Mouse (Mus musculus): ENCODE measurements around the gene Spsb4. TPM values are rescaled to one million over a fixed set of nuclear protein-coding genes. Genes with fewer than 3 reads are reported as not detected.
A peak's percentile ranks its signal among the peaks of the same experiment; 100 is the strongest.
"Not testable (repeated sequence)": the region's sequence is repeated elsewhere in the genome, so short reads cannot be mapped to it uniquely, and the experiment has no call there.

Spsb4 gene
- polyA plus RNA-seq, 1 experiment from 2014 or later = 8.4 TPM

DNA sequence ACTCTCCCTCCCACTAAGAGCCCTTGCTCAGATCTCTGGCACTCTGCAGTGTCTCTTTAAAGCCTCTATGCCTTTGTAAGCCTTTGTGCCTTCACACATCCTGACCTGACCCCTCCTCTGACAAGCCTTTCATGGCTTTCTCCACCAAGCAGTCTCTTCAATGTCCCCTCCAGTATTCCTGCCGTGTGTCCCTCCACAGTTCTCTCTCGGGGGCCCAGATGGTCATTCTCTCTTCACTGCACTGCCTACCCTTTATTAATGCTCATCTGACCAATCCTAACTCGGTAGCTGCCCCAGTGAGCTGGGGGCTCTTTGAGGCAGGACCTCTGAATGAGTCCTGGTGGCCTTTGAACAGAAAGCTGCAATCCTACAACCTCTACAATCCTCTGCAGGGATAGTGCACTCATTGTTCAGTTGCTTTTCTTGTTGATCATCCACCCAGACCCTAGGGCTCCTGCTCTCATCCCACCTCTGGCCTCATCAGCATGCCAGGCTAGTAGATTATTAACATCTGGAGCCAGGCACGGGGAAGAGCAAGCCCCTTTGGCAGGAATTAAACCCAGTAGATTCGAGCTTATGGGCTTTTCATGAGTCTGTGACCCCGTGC is 60.5 kb downstream of the Spsb4 start:
- WGBS (ENCODE audit: missing documents) = 88% methylated on average over 5 of the region's 6 CpGs

DNA sequence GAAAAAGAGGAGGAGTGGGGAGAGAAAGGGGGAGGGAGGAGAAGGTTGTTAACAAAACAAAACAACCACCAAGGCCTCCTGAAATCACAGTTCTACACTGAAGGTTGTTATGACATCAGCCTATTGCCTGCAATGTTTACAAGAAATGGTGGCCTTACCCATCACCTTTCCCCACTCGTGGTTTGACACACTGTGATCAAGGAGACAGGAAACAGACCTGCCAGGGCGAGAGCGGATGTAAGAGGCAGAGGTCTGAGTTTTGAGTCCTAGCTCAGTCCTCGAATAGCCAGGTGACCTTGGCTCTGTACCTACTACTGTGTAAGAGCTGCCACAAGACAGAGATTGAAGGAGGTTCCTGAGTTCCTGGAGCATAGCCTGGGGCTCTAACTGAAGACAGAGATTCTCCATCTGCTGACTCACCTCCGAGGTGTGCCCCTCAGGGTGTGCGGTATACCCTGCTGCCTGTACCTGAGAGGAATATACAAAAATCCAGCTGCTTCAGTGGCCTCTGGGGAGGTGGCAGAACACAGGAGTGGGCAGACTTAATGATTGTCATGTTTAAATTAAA is 61.3 kb downstream of the Spsb4 start:
- H3K36me3 ChIP-seq (ENCODE audit: inconsistent target) = no peaks in the 10 kb centered on the region
- H3K27ac ChIP-seq = no peak overlapping the region
- H3K4me3 ChIP-seq (ENCODE audit: inconsistent target) = no peak overlapping the region
- H3K79me2 ChIP-seq (ENCODE audit: inconsistent target) = no peaks in the 10 kb centered on the region
- WGBS (ENCODE audit: missing documents) = 71% methylated on average over 6 of the region's 6 CpGs

More for the DNA sequence above, 60.5 kb downstream of the Spsb4 start:
- H3K27ac ChIP-seq = no peak overlapping the region
- no peaks in the 10 kb centered on the region for H3K79me2 ChIP-seq (ENCODE audit: inconsistent target)
- no peak overlapping the region for H3K4me3 ChIP-seq (ENCODE audit: inconsistent target)
- no peaks in the 10 kb centered on the region for H3K36me3 ChIP-seq (ENCODE audit: inconsistent target)

DNA sequence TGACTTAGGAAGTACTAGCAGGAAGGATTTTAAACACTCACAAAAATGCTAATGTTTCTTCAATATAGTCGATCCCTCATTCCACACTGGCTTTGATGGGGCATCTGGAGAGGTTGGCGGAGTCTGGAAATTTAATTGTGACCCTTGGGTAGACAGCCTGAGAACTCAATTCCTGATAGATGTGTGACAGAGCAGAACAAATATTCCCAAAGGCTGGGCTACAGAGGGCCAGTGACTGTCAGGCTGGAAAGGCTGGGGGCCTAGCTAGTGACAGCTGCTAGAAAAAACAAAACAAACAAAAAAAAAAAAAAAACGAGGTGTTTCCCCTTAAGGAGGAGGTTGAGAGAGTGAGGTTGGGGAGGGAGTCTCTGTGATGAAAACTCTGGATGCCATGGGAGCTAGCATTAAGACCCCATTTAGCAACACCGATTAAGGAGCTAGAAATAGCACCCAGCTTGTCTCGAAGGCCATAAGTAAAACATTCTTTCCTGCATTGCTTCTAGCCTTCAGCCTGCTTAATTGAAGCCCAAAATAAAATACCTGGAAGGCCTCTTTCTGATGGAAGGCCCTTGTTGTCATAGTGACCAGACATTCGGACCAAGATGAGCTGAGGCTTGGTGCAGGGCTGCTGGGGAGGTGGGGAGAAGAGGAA is 61.9 kb downstream of the Spsb4 start:
- 97% methylated on average over 5 of the region's 6 CpGs for WGBS (ENCODE audit: missing documents)
- no peak overlapping the region for H3K4me3 ChIP-seq (ENCODE audit: inconsistent target)
- no peaks in the 10 kb centered on the region for H3K36me3 ChIP-seq (ENCODE audit: inconsistent target)

DNA sequence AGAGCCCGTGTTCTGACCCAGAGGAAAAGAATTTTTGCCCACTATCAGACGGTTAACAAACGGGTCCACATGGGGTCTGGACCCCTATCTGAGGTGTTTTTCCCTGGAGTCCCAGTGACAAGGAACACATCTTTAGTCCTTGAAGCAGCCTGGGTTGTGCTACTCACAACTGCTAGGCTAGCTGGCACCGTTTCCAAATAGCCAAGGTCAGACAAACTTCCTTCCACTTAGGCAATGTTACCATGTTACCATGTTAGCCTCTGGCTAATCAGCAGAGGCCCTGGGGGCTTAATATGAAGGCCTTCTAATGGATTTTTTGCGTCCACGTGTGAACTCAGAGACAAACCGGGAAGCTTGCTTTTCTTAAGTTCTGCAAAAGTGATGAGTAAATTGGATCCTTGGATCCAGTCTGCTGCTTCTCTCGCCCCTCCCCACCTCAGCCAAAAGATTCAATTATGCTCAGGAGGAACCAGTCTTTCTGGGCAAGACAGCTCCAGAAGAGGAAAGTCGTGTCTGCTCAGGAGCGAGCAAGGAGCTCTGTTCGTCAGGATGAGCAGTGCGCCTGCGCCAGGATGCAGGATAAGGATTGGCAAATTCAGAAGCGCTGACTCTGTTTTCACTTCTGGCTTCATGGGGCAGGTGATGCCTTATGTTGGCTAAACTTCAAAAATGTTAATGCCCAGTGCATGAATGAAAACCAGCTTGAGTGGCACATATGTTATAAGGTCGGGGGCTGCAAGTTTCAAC is 64.4 kb downstream of the Spsb4 start:
- H3K27ac ChIP-seq = peak overlapping the region; percentile 74; the same call in 1 of the 2 replicates
- no peak overlapping the region for H3K4me3 ChIP-seq (ENCODE audit: inconsistent target)
- H3K79me2 ChIP-seq (ENCODE audit: inconsistent target) = no peaks in the 10 kb centered on the region
- H3K36me3 ChIP-seq (ENCODE audit: inconsistent target) = no peaks in the 10 kb centered on the region
- WGBS (ENCODE audit: missing documents) = 86% methylated on average over 15 of the region's 15 CpGs

More for the DNA sequence above, 61.9 kb downstream of the Spsb4 start:
- Histone ChIP-seq H3K79me2 (ENCODE audit: inconsistent target) (no peaks in the 10 kb centered on the region), H3K27ac (no peak overlapping the region)

DNA sequence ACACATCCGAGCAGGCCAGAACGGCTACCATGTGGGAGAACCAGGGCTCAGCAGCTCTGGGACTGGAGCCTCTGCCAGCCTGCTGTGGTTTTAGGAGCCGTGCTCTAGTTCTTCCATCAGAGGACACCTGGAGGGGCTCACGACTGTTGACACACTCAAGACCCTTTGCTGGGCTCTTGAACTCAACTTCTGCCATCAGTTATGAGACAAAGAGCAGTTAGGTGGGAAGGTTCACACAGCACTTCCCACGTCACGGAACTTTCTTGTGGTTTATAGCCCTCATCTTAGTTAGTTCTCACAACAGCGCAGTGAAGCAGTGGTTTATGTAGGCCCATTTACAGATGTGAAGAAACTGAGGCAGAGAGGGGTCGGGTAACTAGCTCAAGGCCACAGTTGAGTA is 65.2 kb downstream of the Spsb4 start:
- no peaks in the 10 kb centered on the region for H3K36me3 ChIP-seq (ENCODE audit: inconsistent target)
- H3K4me3 ChIP-seq (ENCODE audit: inconsistent target) = no peak overlapping the region
- no peaks in the 10 kb centered on the region for H3K79me2 ChIP-seq (ENCODE audit: inconsistent target)
- 83% methylated on average over 8 of the region's 8 CpGs for WGBS (ENCODE audit: missing documents)
- H3K27ac ChIP-seq = peak overlapping the region; percentile 74

DNA sequence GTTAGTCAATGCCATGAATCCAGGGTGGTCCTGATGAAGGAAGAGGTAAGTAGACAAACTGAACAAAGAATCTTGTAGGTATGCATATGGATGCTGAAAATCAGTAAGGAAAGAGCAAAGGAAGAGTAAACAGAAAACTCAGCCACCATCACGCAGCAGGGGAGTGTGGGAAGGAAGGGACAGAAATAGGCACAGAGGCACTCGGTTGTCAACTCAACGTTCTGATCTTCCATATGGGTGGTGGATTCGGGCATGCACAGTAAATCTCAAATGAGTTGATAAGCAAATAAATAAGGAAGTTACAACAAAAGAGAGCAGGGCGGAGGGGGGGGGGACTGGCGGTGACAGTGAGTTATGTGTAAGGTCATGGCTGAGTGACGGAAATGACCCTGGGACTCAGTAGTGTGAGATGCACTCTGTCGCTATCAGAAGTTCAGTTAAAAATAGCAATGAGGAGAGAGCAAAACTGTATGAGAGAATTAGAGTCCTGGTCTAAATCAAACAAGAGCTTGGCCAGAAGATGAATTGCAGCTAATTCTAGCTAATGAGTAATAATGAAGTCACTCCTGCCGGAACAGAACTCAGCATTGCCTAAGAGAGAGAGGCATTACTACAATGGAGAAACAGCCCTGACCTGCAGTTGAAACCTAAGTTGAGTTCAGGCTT is 66.2 kb downstream of the Spsb4 start:
- Histone ChIP-seq H3K4me3 (ENCODE audit: inconsistent target) (no peak overlapping the region), H3K79me2 (ENCODE audit: inconsistent target) (no peaks in the 10 kb centered on the region), H3K36me3 (ENCODE audit: inconsistent target) (no peaks in the 10 kb centered on the region), H3K27ac (peak overlapping the region; percentile 74)
- 21% methylated on average over 9 of the region's 9 CpGs for WGBS (ENCODE audit: missing documents)

DNA sequence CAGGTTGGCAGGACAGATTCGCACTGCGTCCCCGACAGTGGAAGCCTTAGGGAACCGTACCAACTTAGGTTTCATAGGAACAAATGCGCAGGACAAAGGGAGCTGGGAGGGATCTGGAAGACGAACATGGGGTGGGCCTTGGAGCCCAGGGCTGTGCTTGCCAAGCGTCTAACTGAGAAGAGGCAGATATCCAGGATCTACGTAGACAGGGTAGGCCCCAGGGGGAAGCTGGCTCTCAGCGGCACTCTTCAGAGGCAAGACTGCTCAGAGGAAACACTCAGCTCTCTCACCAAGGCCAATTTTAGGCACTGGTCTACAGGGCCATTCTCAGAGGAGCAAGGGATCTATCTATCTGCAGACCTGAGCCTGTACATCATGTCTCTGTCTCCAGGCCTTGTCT is 69.1 kb downstream of the Spsb4 start:
- H3K4me3 ChIP-seq (ENCODE audit: inconsistent target) = no peak overlapping the region
- WGBS (ENCODE audit: missing documents) = 95% methylated on average over 9 of the region's 9 CpGs
- H3K79me2 ChIP-seq (ENCODE audit: inconsistent target) = no peaks in the 10 kb centered on the region
- H3K36me3 ChIP-seq (ENCODE audit: inconsistent target) = no peaks in the 10 kb centered on the region
- H3K27ac ChIP-seq = no peak overlapping the region

DNA sequence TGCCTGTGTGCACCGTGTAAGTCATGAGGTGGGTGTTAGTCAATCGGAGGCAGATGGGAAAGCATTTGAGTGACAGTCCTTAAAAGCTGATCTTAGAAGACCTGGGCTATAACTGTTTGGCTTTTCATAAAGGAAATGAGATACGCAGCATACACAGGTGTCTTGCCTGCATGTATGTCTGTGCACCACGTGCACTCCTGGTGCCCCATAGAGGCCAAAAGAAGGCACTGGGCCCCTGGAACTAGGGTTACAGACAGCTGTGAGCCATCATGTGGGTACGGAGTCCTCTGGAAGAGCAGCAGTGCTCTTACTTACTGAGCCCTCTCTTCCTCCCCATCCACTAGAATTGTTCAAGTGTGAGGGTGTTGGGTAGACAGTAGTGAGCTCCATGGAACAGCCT is 70.1 kb downstream of the Spsb4 start:
- Histone ChIP-seq H3K27ac (no peak overlapping the region), H3K4me3 (ENCODE audit: inconsistent target) (no peak overlapping the region)
- 95% methylated on average over 5 of the region's 5 CpGs for WGBS (ENCODE audit: missing documents)

DNA sequence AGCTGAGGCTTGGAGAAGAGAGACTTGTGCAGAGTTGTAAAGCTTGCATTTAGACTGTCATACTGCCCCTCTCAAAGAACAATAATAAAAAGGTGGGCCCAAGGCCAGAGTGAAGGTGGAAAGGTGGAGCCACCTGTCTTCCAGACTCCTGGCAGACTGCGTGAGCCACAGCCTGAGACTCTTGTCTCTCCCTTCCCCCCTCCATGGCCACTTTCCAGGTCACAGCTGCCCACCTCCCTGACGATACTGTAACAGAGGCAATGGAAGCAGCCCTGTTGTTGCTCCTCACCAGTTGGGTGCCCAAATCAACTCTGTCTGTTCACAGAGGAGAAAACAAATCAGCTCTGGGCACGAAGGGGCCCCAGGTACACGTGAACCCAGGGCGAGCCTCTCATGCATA is 71.5 kb downstream of the Spsb4 start:
- no peaks in the 10 kb centered on the region for H3K79me2 ChIP-seq (ENCODE audit: inconsistent target)
- H3K27ac ChIP-seq = no peak overlapping the region
- WGBS (ENCODE audit: missing documents) = 99% methylated on average over 4 of the region's 5 CpGs
- H3K4me3 ChIP-seq (ENCODE audit: inconsistent target) = no peak overlapping the region
- no peaks in the 10 kb centered on the region for H3K36me3 ChIP-seq (ENCODE audit: inconsistent target)

More for the DNA sequence above, 70.1 kb downstream of the Spsb4 start:
- no peaks in the 10 kb centered on the region for H3K79me2 ChIP-seq (ENCODE audit: inconsistent target)
- no peaks in the 10 kb centered on the region for H3K36me3 ChIP-seq (ENCODE audit: inconsistent target)

DNA sequence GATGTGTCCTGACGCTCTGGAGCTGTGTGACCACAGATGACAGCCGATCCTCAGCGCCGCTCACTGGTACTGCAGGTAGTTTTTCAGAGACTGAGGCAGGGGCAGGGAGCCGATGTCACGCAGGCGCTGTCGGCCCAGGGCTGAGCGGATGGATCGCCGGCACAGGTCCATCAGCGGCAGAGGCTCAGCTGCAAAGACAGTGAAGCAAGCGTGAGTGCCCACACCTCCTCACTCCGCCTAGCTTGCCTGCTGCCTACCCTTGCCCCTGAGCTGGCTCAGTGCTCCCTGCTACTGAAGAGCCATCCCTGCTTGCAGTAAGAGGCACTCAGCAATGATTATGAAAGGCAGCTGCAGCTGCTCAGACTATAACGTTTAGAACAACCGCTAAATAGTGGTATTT is 74.1 kb downstream of the Spsb4 start:
- no peak overlapping the region for H3K27ac ChIP-seq
- H3K36me3 ChIP-seq (ENCODE audit: inconsistent target) = no peaks in the 10 kb centered on the region
- 94% methylated on average over 16 of the region's 16 CpGs for WGBS (ENCODE audit: missing documents)
- H3K4me3 ChIP-seq (ENCODE audit: inconsistent target) = no peak overlapping the region
- no peaks in the 10 kb centered on the region for H3K79me2 ChIP-seq (ENCODE audit: inconsistent target)

DNA sequence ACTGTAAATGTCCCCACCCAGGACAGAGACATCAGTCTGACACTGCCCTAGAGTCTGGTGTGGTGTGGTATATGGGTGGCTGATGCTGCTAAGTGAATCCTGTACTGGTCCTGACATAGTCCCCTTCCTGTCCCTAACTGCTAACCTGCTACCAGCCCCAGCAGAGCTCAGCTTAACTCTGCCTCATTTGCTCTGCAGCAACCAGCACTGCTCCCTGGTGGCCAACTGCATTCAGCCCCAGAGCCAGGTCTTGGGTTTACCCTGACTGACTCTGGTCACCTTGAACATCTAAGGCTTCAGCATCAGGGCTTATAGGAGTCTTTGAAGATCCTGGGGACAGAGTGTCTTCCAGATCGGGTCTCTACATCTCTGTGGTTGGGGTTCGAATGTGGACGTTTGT is 75.7 kb downstream of the Spsb4 start:
- H3K36me3 ChIP-seq (ENCODE audit: inconsistent target) = no peaks in the 10 kb centered on the region
- H3K27ac ChIP-seq = no peak overlapping the region
- no peaks in the 10 kb centered on the region for H3K79me2 ChIP-seq (ENCODE audit: inconsistent target)
- no peak overlapping the region for H3K4me3 ChIP-seq (ENCODE audit: inconsistent target)
- 91% methylated on average over 3 of the region's 3 CpGs for WGBS (ENCODE audit: missing documents)

DNA sequence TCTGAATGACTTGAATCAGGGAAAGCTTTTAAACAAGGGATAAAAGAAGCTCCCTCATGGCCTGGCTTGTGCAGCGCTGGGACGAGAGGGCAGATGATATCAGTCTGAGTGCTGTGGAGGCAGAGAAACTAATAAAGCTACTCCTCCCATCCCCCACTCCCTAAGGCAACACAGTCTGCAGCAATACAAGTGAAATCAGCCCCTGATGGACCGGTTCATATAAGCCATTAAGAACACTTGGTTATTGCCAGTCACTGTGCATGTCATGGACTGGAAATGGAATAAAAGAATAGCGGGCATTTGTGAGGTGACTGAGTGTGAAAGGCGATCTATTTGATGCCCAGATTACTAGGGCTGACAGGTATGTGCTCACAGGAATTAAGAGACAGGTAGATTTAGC is 79.8 kb downstream of the Spsb4 start:
- no peak overlapping the region for H3K4me3 ChIP-seq (ENCODE audit: inconsistent target)
- no peaks in the 10 kb centered on the region for H3K79me2 ChIP-seq (ENCODE audit: inconsistent target)
- no peak overlapping the region for H3K27ac ChIP-seq
- WGBS (ENCODE audit: missing documents) = 81% methylated on average over 5 of the region's 5 CpGs
- H3K36me3 ChIP-seq (ENCODE audit: inconsistent target) = no peaks in the 10 kb centered on the region

DNA sequence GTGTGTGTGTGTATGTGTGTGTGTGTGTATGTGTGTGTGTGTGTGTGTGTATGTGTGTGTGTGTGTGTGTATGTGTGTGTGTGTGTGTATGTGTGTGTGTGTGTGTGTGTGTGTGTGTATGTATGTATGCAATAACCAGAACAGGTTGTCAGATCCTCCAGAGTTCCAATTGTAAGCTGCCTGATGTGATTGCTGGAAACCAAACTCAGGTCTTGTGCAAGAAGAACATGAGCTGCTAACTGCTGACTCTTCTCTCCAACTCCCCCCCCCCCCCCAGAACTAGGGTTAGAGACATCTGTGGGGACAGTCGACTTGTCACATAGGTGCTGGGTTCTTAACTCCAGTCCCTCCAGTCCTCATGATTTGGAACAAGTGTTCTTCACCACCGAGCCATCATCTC is 82.2 kb downstream of the Spsb4 start:
- H3K79me2 ChIP-seq (ENCODE audit: inconsistent target); H3K4me3 ChIP-seq (ENCODE audit: inconsistent target); H3K36me3 ChIP-seq (ENCODE audit: inconsistent target); H3K27ac ChIP-seq: not testable (repeated sequence)
- WGBS (ENCODE audit: missing documents) = 63% methylated on average over 2 of the region's 2 CpGs

DNA sequence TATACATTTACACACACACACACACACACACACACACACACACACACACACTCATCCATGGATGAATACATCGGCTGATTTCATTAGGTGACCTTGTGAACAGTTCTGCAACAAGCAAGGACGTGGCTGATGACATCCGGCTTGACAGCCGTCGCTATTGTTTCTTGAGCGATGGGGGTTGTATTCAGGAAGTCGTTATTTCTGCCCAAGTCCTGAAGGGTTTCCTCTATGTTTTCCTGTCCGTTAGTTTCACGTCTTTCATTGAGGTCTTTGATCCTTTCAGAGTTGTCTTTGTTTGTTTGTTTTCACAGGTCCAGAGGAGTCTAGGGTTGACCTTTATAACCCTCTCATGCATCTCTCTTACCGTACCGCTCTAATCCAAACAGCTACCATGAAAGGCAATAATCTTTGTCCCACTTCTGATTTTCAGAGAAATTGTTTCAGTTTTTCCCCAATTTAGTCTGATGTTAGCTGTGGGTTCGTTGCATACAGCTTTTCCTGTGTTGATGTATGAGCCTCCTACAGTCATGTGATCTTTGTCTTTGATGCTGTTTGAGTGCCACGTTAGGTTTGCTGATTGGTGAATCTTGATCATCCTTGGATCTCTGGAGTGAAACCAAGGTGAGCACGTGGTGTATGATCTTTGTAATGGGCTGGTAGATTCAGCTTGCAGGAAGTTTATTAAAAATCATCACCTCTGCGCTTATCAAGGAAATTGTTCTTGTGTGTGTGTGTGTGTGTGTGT is 82.9 kb downstream of the Spsb4 start:
- WGBS (ENCODE audit: missing documents) = 7% methylated on average over 13 of the region's 15 CpGs
- H3K79me2 ChIP-seq (ENCODE audit: inconsistent target) = no peaks in the 10 kb centered on the region
- H3K36me3 ChIP-seq (ENCODE audit: inconsistent target) = no peaks in the 10 kb centered on the region
- H3K4me3 ChIP-seq (ENCODE audit: inconsistent target) = no peak overlapping the region
- no peak overlapping the region for H3K27ac ChIP-seq
